Mouse (Mus musculus): ENCODE data around the gene Leap2. TPM values are rescaled to one million over a fixed set of nuclear protein-coding genes. Genes with fewer than 3 reads are reported as not detected.

The Leap2 gene
- total and polyA plus RNA-seq, 2 experiments from 2014 or later: not detected

DNA sequence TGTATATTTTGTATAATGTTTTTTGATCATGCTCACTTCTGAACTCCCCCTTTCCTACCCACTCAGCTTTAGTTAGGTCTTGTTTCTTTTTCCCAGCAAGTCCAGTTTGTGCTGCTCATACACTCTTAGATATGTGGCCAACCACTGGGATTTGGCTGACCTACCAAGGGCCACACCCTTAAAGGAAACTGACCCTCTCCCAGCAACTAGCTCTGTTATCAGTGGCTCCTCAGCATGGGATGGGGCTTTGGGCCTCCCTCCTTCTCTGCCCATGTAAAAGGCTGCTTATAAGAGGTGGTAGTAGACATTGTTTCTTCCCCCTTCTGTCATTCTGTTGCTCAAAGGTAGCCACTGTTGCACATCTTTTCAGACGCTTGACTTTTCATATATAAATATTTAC lies 44.1 kb downstream of the Leap2 start:
- Histone ChIP-seq H3K9ac (replicated peaks; ENCODE audit: low read length, poor library complexity, severe bottlenecking) (no peak overlapping the region), H3K4me3 (ENCODE audit: low read depth, low read length) (no peak overlapping the region)

More for the DNA sequence above, 44.1 kb downstream of the Leap2 start:
- Histone ChIP-seq H3K9me3 (ENCODE audit: low read length) (no peaks in the 10 kb centered on the region), H3K4me2 (ENCODE audit: low read depth, low read length, poor library complexity, severe bottlenecking) (no peak overlapping the region), H3K27ac (ENCODE audit: low read depth, low read length) (no peak overlapping the region), H3K36me3 (ENCODE audit: insufficient read depth, low read length) (peaks cover 27% of the 10 kb centered on the region; the same call in 1 of the 2 replicates), H3K4me1 (ENCODE audit: insufficient read depth, low read length) (no peaks in the 10 kb centered on the region), H3K27me3 (ENCODE audit: insufficient read depth, low read length) (no peaks in the 10 kb centered on the region)
- no peak for TF ChIP-seq CTCF (IDR thresholded peaks at IDR 0.05)
- ATAC-seq (ENCODE audit: low FRiP score) (no peak), DNase-seq (ENCODE audit: low spot score) (no peak)
- WGBS: 86% methylated on average over 1 of the region's 1 CpGs

Small RNA genes lying within 50 kb of the gene (microRNA-seq; reads per million reads assigned to microRNA genes)
- gene Mir6920 (ENCODE audit: borderline number of aligned reads): 1.3 reads per million

Other genes starting within 250 kb of the Leap2 start
- gene Hspa4, start 122.7 kb downstream of the Leap2 start, total RNA-seq (2014; rRNA removed): 93.7 and 112 TPM in 2 replicates
- gene Hspa4, start 122.7 kb downstream of the Leap2 start, polyA plus RNA-seq (2015; fragmentation: Nextera tagmentation; extraction: Ambion mirVana): 42.8 and 43.3 TPM in 2 replicates
- 0.11 and 0.76 TPM in 2 replicates for gene Zcchc10, start 98.5 kb downstream of the Leap2 start, total RNA-seq (2014; rRNA removed)
- gene Zcchc10, start 98.5 kb downstream of the Leap2 start, polyA plus RNA-seq (2015; fragmentation: Nextera tagmentation; extraction: Ambion mirVana): 16.3 and 17.4 TPM in 2 replicates
- 103 and 126 TPM in 2 replicates for gene Aff4, start 72.3 kb downstream of the Leap2 start, total RNA-seq (2014; rRNA removed)
- 64.6 and 90.2 TPM in 2 replicates for gene Aff4, start 72.3 kb downstream of the Leap2 start, polyA plus RNA-seq (2015; fragmentation: Nextera tagmentation; extraction: Ambion mirVana)
- gene Uqcrq, start 7.7 kb upstream of the Leap2 start, total RNA-seq (2014; rRNA removed): 19.6 and 23.8 TPM in 2 replicates
- 860 and 944 TPM in 2 replicates for gene Uqcrq, start 7.7 kb upstream of the Leap2 start, polyA plus RNA-seq (2015; fragmentation: Nextera tagmentation; extraction: Ambion mirVana)
- gene Gdf9, start 7.9 kb upstream of the Leap2 start, total RNA-seq (2014; rRNA removed): 0.05 and 5.5 TPM in 2 replicates
- gene Gdf9, start 7.9 kb upstream of the Leap2 start, polyA plus RNA-seq (2015; fragmentation: Nextera tagmentation; extraction: Ambion mirVana): 1.1 and 2.3 TPM in 2 replicates
- not detected in 2 replicates for gene Gm10447, start 33.9 kb upstream of the Leap2 start, total RNA-seq (2014; rRNA removed)
- 0.11 TPM in 2 replicates for gene Gm10447, start 33.9 kb upstream of the Leap2 start, polyA plus RNA-seq (2015; fragmentation: Nextera tagmentation; extraction: Ambion mirVana)
- gene Shroom1, start 34.0 kb upstream of the Leap2 start, total RNA-seq (2014; rRNA removed): 5.4 and 10.9 TPM in 2 replicates
- 3.4 and 4.1 TPM in 2 replicates for gene Shroom1, start 34.0 kb upstream of the Leap2 start, polyA plus RNA-seq (2015; fragmentation: Nextera tagmentation; extraction: Ambion mirVana)
- not detected in 2 replicates for gene Gm9837, start 47.3 kb upstream of the Leap2 start, total RNA-seq (2014; rRNA removed)
- not detected in 2 replicates for gene Gm9837, start 47.3 kb upstream of the Leap2 start, polyA plus RNA-seq (2015; fragmentation: Nextera tagmentation; extraction: Ambion mirVana)
- not detected in 2 replicates for gene Gm9945, start 57.0 kb upstream of the Leap2 start, total RNA-seq (2014; rRNA removed)
- 0.33 and 0.43 TPM in 2 replicates for gene Gm9945, start 57.0 kb upstream of the Leap2 start, polyA plus RNA-seq (2015; fragmentation: Nextera tagmentation; extraction: Ambion mirVana)
- gene Sowaha, start 57.1 kb upstream of the Leap2 start, total RNA-seq (2014; rRNA removed): 6.6 and 7.3 TPM in 2 replicates
- gene Sowaha, start 57.1 kb upstream of the Leap2 start, polyA plus RNA-seq (2015; fragmentation: Nextera tagmentation; extraction: Ambion mirVana): 3.5 and 4.0 TPM in 2 replicates
- gene Sept8, start 96.1 kb upstream of the Leap2 start, total RNA-seq (2014; rRNA removed): 44.8 and 54.6 TPM in 2 replicates
- 18.7 and 19.7 TPM in 2 replicates for gene Sept8, start 96.1 kb upstream of the Leap2 start, polyA plus RNA-seq (2015; fragmentation: Nextera tagmentation; extraction: Ambion mirVana)
- 114 and 117 TPM in 2 replicates for gene Kif3a, start 144.2 kb upstream of the Leap2 start, total RNA-seq (2014; rRNA removed)
- gene Kif3a, start 144.2 kb upstream of the Leap2 start, polyA plus RNA-seq (2015; fragmentation: Nextera tagmentation; extraction: Ambion mirVana): 335 and 386 TPM in 2 replicates
- gene Il4, start 195.5 kb upstream of the Leap2 start, total RNA-seq (2014; rRNA removed): not detected in 2 replicates
- gene Il4, start 195.5 kb upstream of the Leap2 start, polyA plus RNA-seq (2015; fragmentation: Nextera tagmentation; extraction: Ambion mirVana): 3.9 and 4.9 TPM in 2 replicates
- not detected in 2 replicates for gene Il13, start 211.5 kb upstream of the Leap2 start, total RNA-seq (2014; rRNA removed)
- not detected in 2 replicates for gene Il13, start 211.5 kb upstream of the Leap2 start, polyA plus RNA-seq (2015; fragmentation: Nextera tagmentation; extraction: Ambion mirVana)

Data from midbrain, postnatal 0 days (tissue).